Mouse (Mus musculus) bone marrow macrophage, adult 2 months (primary cell): Measurements from ENCODE around the gene Olfr288.

Experiments used
- CTCF ChIP-seq: IDR thresholded peaks from 2 replicates; pipeline ENCODE4 v1.5.1; 2012; ENCODE audit warnings: low read depth, mild to moderate bottlenecking, low read length, moderate library complexity
- POLR2A ChIP-seq: IDR thresholded peaks from 2 replicates; pipeline ENCODE4 v1.6.1; 2012; ENCODE audit warnings: mild to moderate bottlenecking, low read depth, low read length, borderline replicate concordance

GRCm38 (mm10) chr15:98155272-98155671 is 40.1 kb downstream of the Olfr288 start:
- TF ChIP-seq CTCF (no peak), POLR2A (no peak)
